Mouse (Mus musculus): Measurements from ENCODE around the gene Csf2. TPM values are rescaled to one million over a fixed set of nuclear protein-coding genes. Genes with fewer than 3 reads are reported as not detected.

The Csf2 gene
- polyA plus RNA-seq, 1 experiment from 2014 or later, result not detected

GRCm38 (mm10) chr11:54216091-54216490 lies 33.4 kb downstream of the Csf2 start:
- Histone ChIP-seq H3K27ac (no peak overlapping the region), H3K36me3 (ENCODE audit: inconsistent target) (no peaks in the 10 kb centered on the region), H3K4me3 (ENCODE audit: inconsistent target) (no peak overlapping the region), H3K79me2 (ENCODE audit: inconsistent target) (no peaks in the 10 kb centered on the region)
- 92% methylated on average over 6 of the region's 6 CpGs for WGBS (ENCODE audit: missing documents)

DNA sequence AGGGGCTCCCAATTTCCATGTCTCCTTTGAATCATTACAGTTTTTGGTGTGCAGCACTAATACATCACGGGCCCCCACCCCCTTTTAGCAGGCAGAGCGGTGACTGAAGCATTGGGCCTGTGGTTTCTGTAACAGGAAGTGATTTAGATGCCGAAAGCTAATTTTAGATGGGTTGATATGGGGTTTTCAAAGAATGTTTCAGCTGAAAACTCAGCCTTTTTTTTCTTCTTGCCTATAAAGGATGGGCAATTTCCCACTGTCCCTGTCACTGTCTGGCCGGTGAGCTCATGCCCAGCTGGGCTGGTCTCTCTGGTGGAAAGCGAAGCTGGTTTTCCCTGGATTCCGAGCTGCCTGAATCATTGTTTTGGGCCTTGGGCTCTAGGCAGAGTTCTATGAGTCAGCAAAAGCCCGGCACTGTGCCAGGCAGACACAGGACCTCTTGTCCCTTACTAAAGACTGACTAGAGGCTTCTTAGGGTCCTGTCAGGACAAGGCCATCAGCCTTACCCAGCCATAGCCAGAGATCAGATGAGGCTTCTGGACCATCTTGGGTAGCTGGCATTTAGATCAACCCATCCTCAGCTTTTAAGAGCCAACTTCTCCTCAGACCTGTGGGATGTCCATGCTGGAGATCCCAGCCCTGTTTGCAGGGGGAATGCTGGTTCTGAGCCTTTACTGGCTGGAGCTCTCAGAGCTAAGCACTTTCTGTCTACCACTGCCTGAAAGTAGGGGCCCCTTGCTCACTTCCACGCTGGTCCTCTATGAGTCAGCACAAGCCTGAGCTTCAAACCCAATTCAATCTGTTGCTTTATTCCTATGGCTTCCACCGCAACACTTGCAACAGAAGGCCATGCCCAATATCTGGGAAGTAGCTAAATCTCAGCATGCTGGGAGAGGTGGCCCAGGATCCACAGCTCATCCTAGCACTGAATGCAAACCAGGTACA lies 34.7 kb downstream of the Csf2 start:
- no peaks in the 10 kb centered on the region for H3K36me3 ChIP-seq (ENCODE audit: inconsistent target)
- no peaks in the 10 kb centered on the region for H3K79me2 ChIP-seq (ENCODE audit: inconsistent target)
- peak overlapping the region; percentile 31 for H3K27ac ChIP-seq
- H3K4me3 ChIP-seq (ENCODE audit: inconsistent target), result no peak overlapping the region
- WGBS (ENCODE audit: missing documents), result 10% methylated on average over 9 of the region's 9 CpGs

- Histone ChIP-seq H3K4me3 (ENCODE audit: inconsistent target) (no peak overlapping the region), H3K79me2 (ENCODE audit: inconsistent target) (no peaks in the 10 kb centered on the region), H3K27ac (no peak overlapping the region), H3K36me3 (ENCODE audit: inconsistent target) (no peaks in the 10 kb centered on the region)
- 83% methylated on average over 5 of the region's 5 CpGs for WGBS (ENCODE audit: missing documents)
Measured at GRCm38 (mm10) chr11:54213631-54214030, 35.8 kb downstream of the Csf2 start.

DNA sequence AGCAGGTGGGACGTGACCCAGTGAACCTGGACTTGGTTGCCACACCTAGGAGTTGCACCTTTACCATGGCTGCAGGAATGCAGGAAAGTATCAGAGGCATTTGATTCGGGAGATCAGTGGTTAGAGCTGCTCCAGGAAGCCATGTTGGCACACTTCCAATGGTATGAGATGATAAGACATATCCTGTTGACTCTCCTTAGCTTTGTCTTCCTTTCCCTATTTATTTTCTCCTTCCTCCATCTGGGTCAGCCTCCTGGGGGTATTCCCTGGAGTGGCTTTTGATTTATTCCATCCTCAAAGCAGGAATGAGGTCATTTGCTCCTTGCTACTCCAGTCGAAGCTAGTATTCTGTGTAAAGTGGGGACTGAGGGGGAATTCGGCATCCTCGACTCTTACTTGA lies 42.5 kb downstream of the Csf2 start:
- Histone ChIP-seq H3K36me3 (ENCODE audit: inconsistent target) (no peaks in the 10 kb centered on the region), H3K4me3 (ENCODE audit: inconsistent target) (no peak overlapping the region), H3K27ac (no peak overlapping the region), H3K79me2 (ENCODE audit: inconsistent target) (no peaks in the 10 kb centered on the region)
- WGBS (ENCODE audit: missing documents), result 81% methylated on average over 5 of the region's 5 CpGs

DNA sequence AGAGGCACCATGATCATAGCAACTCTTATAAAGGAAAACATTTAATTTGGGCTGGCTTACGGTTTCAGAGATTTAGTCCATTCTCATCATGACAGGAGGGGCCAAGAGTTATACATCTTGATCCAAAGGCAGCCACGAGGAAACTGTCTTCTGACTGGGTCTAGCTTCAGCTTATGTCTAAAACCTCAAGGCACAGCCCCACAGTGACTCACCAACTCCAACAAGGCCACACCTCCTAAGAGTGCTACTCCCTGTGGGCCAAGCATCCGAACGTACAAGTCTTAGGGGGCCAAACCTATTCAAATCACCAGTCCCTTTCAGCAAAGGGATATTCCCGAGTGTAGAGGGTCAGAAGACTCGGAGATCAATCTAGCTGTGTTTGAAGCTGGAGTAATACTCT lies 44.1 kb downstream of the Csf2 start:
- Histone ChIP-seq H3K4me3 (ENCODE audit: inconsistent target) (no peak overlapping the region), H3K79me2 (ENCODE audit: inconsistent target) (no peaks in the 10 kb centered on the region), H3K27ac (no peak overlapping the region), H3K36me3 (ENCODE audit: inconsistent target) (no peaks in the 10 kb centered on the region)
- WGBS (ENCODE audit: missing documents), result 83% methylated on average over 6 of the region's 6 CpGs

GRCm38 (mm10) chr11:54204781-54205180 lies 44.7 kb downstream of the Csf2 start:
- H3K79me2 ChIP-seq (ENCODE audit: inconsistent target), result no peaks in the 10 kb centered on the region
- no peak overlapping the region for H3K4me3 ChIP-seq (ENCODE audit: inconsistent target)
- H3K27ac ChIP-seq, result no peak overlapping the region
- H3K36me3 ChIP-seq (ENCODE audit: inconsistent target), result no peaks in the 10 kb centered on the region
- WGBS (ENCODE audit: missing documents), result 100% methylated on average over 2 of the region's 2 CpGs

DNA sequence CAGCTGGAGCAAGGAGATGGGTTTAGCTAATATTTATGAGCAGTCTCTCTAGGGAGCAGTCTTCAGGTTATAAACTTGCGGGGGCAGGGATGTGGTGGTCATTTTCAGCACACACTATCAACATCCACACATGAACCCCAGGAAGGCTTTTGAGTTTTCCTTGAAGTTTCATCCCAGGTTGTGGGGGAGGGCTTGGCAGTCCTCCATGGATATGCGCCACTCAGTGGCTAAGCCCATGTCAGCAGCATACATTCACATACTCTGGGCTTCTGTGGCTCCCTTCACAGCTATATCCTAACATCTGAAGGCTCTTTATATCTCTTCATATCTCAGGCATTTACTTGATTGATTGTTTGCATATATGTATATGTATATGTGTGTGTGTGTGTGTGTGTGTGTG lies 46.3 kb downstream of the Csf2 start:
- Histone ChIP-seq H3K27ac (no peak overlapping the region), H3K79me2 (ENCODE audit: inconsistent target) (no peaks in the 10 kb centered on the region), H3K36me3 (ENCODE audit: inconsistent target) (no peaks in the 10 kb centered on the region), H3K4me3 (ENCODE audit: inconsistent target) (no peak overlapping the region)
- 90% methylated on average over 2 of the region's 2 CpGs for WGBS (ENCODE audit: missing documents)

GRCm38 (mm10) chr11:54201881-54202685 lies 47.4 kb downstream of the Csf2 start:
- 74% methylated on average over 3 of the region's 3 CpGs for WGBS (ENCODE audit: missing documents)
- Histone ChIP-seq H3K79me2 (ENCODE audit: inconsistent target) (no peaks in the 10 kb centered on the region), H3K27ac (no peak overlapping the region), H3K36me3 (ENCODE audit: inconsistent target) (no peaks in the 10 kb centered on the region), H3K4me3 (ENCODE audit: inconsistent target) (no peak overlapping the region)

- no peak overlapping the region for H3K27ac ChIP-seq
Measured at GRCm38 (mm10) chr11:54201287-54201773, 48.1 kb downstream of the Csf2 start.

More at GRCm38 (mm10) chr11:54201287-54201773, 48.1 kb downstream of the Csf2 start:
- Histone ChIP-seq H3K4me3 (ENCODE audit: inconsistent target) (no peak overlapping the region), H3K36me3 (ENCODE audit: inconsistent target) (no peaks in the 10 kb centered on the region), H3K79me2 (ENCODE audit: inconsistent target) (no peaks in the 10 kb centered on the region)
- 19% methylated on average over 5 of the region's 5 CpGs for WGBS (ENCODE audit: missing documents)

Other genes with a start within 250 kb of the Csf2 start
- gene Slc22a4, start 221.6 kb downstream of the Csf2 start, polyA plus RNA-seq (2018), result 2.7 to 8.2 TPM (median 6.2 TPM) in 3 replicates
- gene Pdlim4, start 180.7 kb downstream of the Csf2 start, polyA plus RNA-seq (2018), result 33.9 to 78.0 TPM (median 67.8 TPM) in 3 replicates
- gene P4ha2, start 149.6 kb downstream of the Csf2 start, polyA plus RNA-seq (2018), result 8.3 to 15.6 TPM (median 11.6 TPM) in 3 replicates
- not detected in 3 replicates for gene Il3, start 17.6 kb upstream of the Csf2 start, polyA plus RNA-seq (2018)
- gene Acsl6, start 54.1 kb upstream of the Csf2 start, polyA plus RNA-seq (2018), result not detected in 3 replicates
- not detected in 3 replicates for gene Meikin, start 121.0 kb upstream of the Csf2 start, polyA plus RNA-seq (2018)
- gene Fnip1, start 188.5 kb upstream of the Csf2 start, polyA plus RNA-seq (2018), result 28.9 to 48.8 TPM (median 35.3 TPM) in 3 replicates

Measured in macrophage (primary cell).